Mouse (Mus musculus) right cerebral cortex, postnatal 36 days (tissue): ENCODE measurements around the gene Ccni.
A peak's percentile ranks its signal among the peaks of the same experiment; 100 is the strongest.

Experiments used
- DNase-seq, 2 experiments: peaks; one replicate each; pipeline ENCODE4 v3.0.0; 2022; ENCODE audit warnings: low spot score in 2 of 2, mixed read lengths in 1 of 2

Ccni gene

DNA sequence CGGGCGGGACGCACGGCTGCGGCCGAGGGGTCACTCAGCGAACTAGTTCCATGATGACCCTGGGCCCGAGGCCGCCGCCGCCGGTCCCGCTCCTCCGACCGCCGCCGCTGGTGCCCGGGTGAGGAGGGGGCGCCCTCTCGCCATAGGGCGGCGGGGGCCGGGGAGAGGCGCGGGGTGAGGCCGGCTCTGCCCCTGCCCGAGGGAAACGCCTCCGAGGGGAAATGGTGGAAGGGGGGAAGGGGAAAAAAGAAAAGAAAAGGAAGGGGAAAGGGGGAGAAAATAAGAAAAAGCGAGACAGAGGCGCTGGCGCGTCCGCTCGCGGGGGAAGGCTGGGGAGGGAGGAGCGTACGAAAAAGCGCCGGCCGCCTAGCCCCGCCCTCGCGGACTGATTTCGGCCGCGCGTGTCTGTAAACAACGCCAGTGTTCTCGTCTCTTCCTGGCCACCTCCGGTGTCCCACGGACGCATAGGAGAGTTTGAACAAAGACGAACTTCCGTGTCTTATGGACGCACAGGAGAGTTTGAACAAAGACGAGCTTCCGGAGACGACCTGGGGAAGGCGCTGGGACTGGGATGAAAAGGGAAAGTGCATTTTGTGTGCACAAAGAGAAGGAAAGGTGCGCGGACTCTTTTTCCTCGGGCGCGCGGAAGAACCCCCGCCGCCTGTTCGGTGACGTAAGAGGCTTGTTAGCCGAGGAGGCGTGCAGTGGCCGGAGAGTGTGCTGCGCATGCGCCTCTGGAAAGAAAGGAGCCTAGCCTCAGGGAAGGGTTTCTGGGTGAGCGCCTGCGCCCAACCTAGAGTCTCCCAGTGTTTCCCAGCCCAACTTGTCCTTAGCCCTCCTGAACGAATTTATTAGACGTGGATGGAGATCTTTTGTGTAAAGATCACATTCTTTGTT, at the start of gene Ccni, which contains the start of gene 2010109A12Rik:
Gene Ccni (minus strand): TSS at position 387 of the 897 bp plus-strand sequence.
Gene 2010109A12Rik (plus strand): TSS at position 410 of the 897 bp plus-strand sequence.
- DNase-seq = peak; percentile 90 to 93

DNA sequence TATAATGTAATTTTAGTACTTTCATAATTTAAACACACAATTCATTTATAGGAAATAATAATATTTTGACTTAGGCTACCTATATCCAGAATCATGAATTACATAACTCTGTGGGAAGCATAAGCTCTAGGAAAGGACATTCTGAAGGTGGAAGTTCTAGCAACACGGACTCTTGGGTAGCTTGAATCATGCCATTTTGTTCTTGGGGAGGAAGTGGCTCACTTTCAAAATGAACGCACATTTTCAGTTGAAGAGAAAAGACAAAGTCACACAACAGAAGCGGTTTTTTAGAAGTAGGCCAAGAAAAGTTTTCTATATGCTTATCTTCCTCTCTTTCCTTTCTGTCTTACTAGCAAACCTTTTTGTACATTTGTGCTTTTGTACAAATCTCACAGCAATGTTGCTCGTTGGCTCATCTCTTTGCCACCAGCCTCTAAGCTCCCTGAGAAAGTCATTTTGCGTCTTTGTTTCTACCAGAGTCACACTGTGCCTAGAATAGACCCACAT, 49.5 kb upstream of the Ccni start:
- DNase-seq = no peak

DNA sequence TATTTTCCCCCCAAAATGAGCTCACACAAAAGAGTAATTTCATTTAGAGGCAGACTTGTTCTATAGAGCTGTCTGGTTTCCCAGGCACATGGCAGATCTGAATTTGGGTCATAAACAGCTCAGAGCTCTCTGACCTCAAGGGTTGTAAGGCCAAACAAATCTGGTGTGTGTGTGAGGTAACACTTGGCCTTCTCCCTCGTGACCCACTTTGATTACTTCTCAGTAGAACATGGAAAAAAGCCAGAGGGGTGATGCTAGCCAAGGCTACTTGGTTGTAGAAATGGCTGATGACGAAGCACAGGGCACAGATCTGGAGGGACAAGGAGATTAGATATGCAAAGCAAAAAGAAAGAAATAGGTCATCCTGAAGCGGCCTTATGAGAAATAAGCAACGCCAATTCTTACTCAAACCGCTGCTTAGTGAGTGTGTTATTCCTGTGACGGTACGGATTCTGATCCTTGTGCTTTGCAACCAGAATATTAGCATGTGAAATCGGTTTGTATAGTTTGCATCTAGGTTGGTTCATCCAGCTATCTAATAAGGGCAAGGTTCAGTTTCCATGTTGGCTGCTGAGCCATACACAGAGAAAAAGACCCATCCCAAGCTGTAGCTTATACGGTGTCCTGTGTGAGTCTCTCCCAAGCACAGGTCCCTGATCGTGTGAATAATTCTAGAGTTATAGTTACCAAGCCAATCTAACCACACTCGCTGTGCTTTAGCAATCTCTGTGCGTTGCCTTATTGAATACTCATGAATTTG, 44.9 kb upstream of the Ccni start:
- DNase-seq = no peak

DNA sequence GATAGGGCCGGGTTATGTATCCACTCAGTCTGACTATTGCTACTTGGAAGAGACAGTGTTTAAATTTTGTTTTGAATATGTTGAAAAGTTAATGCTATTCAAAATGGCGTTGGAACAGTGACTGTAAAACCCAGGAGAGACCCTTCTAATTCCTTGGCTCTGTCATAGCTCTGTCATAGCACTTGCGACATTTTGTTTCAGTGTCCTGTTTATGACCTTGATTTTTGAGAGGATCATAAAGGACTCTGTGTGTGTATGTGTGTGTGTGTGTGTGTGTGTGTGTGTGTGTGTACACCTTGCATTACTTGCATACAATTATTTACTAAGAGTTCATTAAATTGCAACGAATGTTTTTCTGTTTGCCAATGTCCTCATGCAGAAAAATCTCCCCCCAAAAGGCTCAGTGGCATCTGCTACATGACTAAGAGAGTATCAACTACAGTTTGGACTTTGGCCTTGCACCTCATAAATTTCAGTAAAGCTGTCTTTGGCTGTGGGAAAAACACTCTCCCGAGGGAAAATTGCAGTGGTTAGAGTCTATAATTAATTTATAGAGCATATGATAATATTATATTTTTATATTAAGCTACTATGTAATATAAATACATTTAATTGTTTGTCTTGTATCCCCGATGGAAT, 43.8 kb upstream of the Ccni start:
- DNase-seq = no peak

DNA sequence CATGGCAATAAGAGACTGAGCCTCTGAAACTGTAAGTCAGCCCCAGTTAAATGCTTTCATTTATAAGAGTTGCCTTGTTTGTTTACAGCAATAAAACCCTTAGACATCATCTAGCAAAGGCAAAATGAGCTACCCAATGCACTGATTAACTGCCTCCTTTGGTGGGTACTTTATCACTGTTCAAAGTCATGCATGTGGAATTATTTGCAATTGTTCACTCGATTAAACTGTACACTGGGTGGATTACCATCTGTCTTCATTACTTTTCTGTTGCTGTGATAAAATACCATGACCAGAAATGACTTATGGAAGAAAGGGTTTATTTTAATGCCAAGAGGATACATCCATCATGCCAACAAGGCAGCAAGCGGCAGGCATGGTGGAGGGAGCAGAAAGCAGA, 39.0 kb upstream of the Ccni start:
- DNase-seq = no peak

DNA sequence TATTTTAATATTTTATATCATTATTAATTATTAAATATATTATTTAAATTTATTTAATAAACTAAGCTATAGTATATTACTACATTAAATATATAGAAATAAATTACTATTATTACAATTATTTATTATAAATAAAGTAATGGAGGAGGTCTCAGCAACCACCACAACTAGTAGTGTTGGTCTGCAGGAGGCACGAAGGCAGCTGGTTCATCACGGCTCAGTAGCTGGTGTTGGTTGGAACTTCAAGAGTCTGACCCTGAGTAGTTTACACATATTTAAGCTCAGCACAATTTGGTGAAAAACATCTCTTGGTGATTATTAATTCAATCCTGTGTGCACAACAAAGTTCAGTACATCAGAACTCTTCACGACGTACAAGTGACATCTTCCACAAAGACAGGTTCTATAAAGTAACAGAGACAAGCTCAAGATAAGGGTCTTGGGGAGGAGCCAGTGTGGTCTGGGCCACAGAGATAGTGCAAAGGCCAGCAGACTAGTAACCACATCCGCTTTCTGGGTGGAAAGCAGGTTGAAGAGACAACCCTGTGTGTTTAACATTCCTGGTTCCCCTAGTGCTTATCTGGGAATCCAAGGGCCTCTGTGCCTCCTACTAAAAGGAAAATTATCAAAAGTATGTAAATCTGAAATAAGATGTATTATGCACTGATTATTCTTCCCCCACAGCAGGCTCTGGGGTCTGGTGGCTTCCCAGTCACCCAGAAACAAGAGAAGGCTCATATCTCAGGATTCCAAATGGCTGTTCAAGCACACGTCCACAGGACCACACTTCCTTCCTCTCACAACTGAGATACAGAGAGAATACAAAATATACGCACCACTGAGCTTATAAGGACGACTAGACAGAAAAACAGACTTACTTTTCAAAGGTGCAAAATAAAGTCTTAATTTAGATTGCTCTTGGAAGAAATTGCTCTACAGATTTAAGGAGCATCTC, 33.6 kb upstream of the Ccni start:
- no peak for DNase-seq

DNA sequence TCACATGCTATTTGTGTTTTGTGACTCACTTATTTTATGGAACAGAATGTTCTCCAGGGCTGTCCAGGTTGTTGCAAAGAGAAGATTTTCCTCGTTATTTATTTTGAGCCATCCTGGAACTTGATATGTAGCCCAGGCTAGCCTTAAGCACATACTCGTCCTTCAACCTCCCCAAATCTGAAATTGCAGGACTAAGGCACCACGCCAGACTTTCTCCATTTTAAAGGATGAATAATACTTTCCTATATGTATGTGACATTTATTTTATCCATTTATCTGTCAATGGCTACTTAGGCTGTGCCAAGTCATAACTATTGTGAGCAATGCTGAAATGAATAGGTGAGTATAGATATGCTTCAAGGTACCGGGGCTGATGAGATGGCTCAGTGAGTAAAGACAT, 30.2 kb upstream of the Ccni start:
- DNase-seq = no peak

DNA sequence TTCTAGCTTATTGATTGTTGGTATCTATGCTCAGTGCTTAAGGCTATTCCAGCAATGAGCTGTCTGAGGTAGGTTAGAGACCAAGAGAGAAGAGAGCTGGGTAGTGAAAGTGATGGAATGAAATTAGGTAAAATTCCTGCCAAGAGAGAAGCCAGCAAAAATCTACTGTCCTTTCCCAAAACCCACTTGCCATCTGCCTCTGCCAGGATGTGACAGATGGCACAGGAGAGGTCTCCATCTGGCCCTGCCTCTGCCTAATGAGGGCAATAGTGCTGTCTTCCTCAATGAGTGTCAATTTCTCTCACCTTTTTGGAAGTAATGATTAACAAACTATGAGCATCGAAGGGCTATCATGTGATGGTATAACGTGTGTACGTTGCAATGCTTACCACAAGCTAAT, 29.6 kb upstream of the Ccni start:
- no peak for DNase-seq

DNA sequence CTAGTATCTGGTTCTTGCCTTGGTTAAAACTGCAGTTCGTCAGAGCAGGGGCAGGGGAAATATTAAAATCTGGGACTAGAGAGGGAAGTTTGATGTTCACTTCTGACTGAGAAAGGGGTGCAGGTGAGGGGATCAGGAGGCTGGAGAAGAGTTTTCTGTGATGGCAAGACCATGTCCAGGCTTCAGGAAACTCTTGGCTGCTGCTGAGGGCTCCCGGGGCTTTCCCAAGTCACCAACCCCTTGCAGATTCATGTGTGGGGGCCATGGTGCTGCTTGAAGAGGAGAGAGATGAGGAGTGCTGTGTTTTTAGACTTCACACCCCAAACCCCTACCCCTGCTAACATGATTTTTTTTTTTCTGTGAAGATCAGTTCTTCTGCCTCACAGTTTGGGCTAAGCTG, 28.3 kb upstream of the Ccni start:
- DNase-seq = no peak

DNA sequence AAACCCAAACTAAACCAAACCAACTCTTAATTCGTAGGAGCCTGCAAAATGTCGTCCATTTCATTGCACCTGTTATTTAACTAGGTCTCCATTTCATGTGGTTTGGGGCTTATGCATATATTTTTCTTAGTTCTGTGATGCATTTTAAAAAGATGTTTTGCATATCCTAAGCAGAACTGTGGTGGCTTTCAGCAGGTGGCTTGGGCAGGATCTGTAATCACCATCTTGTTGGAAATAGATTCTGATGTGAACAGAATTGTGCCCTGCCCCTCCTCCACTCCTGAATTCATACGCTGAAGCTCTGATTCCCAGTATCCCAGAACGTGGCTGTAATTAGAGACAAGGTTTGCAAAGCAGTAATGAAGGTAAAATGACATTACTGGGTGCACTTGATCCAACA, 27.8 kb upstream of the Ccni start:
- DNase-seq = no peak

DNA sequence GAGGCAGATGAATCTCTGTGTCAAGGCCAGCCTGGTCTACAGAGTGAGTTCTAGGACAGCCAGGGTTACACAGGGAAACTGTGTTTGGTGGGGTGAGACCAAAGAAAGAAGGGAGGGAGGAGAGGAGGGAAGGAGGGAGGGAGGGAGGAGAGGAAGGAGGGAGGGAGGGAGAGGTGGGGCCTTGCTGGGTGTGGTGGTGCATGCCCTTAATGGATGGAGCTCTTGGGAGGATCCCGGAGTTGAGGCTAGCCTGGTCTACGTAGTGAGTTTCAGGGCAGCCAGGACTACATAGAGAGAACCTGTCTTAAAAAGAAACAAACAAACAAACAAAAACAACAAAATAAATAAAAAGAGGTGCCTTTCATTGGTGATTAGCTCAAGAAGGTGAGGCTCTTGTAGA, 26.5 kb upstream of the Ccni start:
- no peak for DNase-seq

DNA sequence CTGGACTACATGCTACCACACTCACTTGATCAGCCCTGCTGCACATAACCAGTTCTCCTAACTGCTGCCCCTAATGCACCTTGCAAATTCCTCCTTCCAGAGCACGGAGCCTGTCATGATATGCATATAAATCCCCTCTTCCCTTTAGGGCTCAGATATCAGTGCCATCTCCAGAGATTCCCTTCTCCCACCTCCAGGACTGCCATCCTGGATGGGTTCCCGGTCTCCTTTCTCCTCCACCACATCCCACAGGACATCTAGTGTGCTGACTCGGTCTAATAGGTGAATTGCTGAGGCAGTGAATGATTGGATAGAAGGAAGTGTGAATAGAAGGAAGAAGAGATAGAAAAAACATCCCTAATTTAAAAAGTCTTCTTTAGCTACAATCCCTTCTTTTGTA, 25.4 kb upstream of the Ccni start:
- no peak for DNase-seq

DNA sequence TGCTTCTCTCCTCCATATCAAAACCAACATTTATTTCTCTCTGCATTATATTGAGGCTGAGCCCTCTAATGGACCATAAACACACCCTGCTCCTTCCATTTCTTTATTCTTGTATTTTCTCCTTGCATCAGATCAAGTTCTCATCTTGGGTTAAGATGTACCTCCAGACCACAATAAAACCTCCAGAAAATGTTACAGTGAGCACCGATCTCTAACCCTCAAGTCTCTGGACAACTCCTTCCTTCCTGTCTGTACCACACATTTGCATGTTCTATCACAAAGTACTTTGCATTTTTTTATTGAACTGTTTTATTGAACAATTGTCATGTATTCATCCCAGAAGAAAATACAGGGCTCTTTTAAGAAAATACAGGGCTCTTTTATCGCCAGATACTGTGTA, 23.2 kb upstream of the Ccni start:
- no peak for DNase-seq

DNA sequence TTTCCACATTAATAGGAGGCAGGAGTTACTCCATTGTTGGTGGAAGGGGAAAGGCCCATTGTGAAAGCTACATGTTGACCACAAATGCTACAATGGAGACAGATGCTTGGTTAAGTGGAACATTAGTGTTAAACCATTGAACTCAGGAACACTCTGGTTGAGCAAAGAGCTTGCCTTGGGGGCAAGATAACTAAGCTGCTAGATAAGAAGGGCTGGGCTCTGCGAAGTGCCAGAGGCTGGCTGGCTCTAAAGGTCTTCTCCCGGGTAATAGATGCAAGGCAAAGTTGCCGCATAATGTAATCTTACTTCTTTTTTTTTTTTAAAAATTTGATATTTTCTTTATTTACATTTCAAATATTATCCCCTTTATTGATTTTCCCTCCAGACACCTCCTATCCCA, 20.9 kb upstream of the Ccni start:
- no peak for DNase-seq

DNA sequence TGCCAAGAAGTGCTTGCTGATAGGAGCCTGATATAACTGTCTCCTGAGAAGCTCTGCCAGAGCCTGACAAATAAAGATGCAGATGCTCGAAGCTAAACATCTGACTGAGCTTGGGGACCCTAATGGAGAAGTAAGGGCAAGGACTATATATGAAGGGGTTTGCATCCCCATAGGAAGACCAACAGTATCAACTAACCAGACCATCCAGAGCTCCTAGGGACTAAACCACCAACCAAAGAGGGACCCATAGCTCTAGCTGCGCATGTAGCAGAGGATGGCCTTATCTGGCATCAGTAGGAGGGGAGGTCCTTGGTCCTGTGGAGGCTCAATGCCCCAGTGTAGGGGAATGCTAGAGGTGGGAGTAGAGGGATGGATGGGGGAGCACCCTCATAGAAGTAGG, 18.3 kb upstream of the Ccni start:
- no peak for DNase-seq

DNA sequence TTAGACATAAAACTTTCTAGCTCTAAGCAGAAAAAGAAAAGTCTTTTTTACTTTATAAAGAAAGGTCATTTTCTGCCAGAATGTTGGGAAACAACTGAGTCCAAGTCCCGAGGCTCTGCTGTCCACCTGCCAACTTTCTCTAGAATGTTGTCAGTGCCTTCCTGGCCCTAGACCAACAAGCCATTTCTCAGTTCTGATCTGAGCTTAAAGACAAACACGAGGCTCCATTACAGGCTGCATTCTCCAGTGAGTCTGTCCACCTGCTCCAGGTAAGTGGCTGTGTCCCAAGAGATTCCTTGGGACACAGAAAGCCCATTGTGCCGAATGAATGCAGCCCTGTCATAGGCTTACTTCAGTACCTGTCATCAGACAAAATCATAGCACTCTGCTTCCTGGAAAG, 15.4 kb upstream of the Ccni start:
- no peak for DNase-seq

DNA sequence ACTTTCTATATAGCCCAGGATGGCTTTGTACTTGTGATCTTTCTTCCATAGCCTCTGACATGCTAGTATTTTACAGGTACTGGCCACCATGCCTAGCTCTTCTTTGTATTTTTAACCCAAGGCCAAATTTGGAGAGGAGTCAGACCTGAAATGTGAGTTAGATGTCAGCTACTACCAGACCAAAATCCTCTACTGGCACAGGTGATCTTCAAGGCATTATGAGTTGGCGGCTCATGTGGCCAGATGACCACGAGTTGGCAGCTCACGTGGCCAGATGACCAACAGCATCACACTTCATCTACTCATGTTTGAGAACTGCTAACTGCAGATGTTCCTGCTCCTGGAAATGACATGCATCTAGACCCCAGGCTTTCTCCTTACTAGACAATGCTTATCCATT, 12.1 kb upstream of the Ccni start:
- DNase-seq = no peak

DNA sequence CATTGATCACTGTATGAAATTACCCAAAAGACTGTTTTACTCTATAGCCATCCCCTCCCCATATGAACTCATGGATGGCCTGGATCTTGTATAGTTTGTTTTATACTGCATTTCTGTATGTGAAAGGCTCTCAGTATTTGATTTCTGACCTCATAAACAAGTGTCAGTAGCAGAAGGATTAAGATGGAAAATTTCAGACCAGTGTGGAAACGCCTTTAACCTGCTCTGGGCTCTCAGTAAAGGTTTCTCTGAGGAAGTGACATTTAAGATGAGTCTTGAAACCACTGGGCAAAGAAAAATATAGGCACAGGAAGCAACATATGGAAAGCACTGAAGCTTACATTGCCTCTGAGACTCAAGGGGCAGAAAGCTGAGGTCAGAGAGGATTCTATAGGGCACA, 1.3 kb upstream of the Ccni start:
- DNase-seq = no peak

DNA sequence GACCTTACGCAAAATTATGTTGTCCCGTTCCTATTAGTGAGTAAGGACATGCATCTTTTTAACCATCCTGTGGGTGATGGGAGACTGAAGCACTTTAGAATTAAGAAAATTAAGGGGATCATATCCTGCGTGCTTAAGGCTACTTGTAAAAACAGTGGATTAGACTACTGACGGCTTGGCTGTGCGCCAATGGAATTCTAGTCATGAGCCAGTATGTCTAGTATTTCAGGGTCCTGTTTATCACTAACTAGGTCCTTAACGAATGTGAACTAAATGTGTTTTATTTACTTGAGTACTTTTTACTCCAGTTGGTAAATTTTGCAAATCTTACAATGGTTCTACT, 682 bp upstream of the Ccni start:
- DNase-seq = peak; percentile 14 to 25

DNA sequence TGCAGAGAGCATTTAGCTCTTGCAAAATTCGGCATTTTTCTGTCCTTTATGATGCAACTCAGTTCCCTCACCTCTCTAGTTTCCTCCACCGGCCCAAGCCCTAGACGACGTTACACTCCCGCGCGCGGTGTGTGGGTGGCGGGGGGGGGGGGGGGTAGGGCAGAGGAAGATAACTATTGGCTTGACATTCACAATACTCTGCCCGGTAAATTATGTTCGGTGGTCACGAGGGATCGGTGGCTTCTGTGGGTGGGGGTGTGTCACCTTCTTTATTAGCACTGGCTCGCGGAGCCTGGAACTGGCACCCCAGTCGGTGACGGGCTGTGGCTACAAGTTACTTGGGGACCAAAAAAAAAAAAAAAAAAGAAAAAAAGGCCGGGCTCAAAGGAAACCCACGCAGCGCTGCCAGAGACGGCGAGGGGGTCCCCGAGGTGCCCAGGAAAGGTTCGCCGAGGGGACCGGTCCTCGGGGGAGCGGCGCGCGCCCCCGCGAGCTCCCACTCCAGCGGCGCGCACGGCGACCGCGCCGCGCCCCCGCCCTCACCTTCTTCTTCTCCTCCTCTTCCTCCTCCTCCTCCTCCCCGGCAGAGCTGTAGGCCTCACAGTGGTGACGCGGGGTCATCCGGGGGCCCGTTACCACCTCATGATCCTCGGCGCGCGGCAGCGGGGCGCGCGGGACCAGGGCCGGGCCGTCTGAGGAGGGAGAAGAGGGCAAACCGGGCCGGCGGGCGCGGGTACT, 755 bp downstream of the Ccni start:
- peak; percentile 28 to 29 for DNase-seq

DNA sequence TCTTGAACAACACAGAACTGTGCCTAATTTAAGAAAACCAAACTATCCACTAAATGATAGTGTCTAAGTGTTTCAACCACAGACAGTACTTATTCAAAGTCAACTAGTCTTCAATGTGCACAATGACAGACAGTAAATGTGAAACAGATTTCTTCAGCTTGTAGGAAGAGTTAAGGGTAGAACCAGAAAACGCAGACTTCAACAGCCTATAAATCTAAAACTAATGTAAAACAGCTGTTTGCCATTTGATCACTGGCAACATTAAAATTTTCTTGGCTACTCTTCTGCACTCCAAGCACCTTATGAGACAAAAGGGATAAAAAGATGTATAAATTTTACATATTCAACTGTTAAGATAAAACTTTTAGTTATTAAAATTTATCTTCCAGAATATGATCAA, 5.1 kb downstream of the Ccni start:
- DNase-seq = no peak
